Mouse (Mus musculus) ovary, adult 18-20 months (tissue): ENCODE results near the gene Dennd6a.
"Not testable (repeated sequence)": the region's sequence is repeated elsewhere in the genome, so short reads cannot be mapped to it uniquely, and the experiment has no call there.

Experiments
- DNase-seq: peaks from one replicate; pipeline ENCODE4 v3.0.0; 2022; ENCODE audit warnings: low spot score, mixed read lengths

Gene Dennd6a

GRCm38 (mm10) chr14:26643006-26643624 is 69.5 kb downstream of the Dennd6a start:
- DNase-seq: no peak

- DNase-seq: no peak
These were observed 72.5 kb downstream of the Dennd6a start for GRCm38 (mm10) chr14:26645989-26646650.

GRCm38 (mm10) chr14:26647811-26648210 is 74.2 kb downstream of the Dennd6a start:
- DNase-seq: no peak

- DNase-seq: no peak
These were observed 78.2 kb downstream of the Dennd6a start for GRCm38 (mm10) chr14:26651901-26652300.

GRCm38 (mm10) chr14:26658178-26658577 is 84.5 kb downstream of the Dennd6a start:
- DNase-seq: no peak

DNA sequence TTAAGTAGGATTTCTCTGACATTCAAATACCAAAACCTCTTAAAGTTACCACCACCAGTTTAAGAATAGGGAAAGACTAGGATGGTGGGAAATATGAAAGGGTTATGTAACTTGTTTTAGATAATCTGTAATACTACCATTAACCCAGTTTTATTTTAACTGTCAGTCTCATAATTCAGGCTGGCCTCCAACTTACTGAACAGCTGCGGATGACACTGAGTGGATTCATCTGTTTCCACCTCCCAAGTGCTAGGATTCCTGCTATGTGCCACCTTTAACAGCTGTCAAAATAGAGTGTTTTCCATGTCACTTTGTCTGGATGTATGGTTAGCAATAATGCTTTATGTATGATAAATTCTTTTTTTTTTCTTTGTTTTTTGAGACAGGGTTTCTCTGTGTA is 86.6 kb downstream of the Dennd6a start:
- no peak for DNase-seq

DNA sequence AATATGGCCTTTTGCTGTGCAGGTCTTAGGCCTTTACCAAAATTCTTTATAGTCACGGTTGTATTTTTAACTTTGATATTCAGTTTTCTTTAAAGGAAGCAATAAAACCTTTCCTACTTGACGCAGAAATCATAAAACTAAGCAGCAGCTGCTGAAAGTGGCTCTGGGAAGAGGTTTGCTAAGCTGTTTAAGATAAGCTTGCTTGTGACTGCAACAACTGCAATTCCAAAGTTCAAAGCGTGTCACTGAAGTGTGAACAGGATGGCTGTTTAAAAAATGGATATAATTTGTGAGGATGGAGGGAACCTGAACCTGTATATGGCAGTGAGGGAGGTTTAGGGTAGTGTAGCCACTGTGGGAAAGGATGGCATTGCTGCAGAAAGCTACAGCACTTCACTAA is 88.4 kb downstream of the Dennd6a start:
- no peak for DNase-seq

- DNase-seq: no peak
These were observed 88.8 kb downstream of the Dennd6a start for GRCm38 (mm10) chr14:26662488-26662887.

DNA sequence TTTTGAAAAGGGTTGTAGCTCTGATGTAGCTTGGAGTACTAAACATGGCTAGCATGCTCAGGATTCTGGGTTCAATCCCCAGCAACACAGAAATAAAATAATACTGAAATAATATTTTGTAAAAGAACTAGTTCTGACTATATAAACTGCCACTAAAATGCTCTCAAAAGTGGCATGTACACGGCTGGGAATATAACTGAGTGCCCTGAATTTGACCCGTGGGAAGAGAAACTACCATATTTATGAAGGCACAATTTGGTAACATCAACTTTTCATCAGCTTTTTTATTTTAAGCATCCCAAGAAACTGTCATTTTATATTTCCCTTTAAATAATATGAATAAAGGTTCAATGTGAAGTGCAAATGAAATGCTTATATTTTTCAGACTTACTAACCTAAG is 90.2 kb downstream of the Dennd6a start:
- DNase-seq: no peak

DNA sequence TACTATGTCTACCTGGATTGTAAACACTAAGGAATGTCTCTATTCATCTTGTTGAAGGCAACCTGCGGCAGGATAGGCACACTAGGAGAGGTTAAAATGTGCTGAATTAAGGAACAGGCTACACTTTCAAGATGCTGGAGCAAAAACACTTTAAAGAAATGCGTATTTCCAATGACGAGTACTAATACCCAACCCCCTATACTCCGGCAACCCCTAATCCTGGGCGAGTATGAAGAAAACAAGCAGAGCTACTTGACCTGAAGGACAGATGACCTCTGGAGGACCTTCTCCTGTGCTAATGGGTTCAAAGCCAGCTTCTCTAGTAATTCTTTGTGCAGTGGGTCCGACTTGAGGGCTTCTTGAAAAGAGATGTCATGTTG is 94.3 kb downstream of the Dennd6a start:
- DNase-seq: no peak

DNA sequence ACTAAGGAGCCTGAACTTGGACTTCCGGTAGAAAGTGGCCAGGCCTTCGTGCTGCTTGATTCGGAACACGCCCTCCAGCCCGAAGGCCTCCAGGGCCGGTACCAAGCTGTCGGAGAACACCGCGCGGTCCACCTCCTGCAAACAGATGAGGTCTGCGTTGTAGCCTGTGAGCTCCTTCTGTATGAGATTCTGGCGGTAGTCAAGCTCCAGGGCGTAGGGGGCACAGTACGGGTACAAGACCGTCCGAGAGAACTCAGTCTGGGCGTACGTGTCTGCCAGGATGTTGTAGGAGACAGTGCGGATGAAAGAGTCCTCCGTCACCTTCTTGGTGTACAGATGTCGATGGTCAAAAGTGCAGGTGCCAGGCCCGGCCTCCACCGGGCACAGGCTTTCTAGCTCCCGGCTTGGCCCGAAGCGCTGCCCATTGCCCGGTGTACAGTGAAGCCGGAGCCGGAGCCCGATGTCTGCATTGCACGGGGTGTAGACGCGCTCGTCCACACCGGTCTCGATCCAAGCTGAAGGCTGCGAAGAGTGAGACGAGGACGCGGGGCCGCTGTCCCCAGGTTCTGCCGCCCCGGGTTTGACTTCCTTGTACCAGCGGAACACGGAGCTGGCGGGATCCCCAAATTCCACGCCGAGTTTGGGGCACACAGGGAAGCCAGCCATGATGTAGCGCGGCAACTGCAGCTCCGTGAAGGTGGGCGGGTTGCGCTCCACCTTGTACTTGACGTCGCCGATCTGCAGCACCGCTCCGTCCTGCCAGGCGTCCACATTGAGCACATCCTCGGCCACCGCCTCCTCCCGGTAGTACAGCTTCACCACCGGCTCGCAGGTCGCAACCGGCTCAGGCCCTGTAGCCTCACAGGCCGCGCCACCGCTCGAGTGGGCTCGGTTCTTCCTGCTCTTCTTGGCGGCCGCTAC is 95.0 kb downstream of the Dennd6a start:
- DNase-seq: peak; percentile 9

DNA sequence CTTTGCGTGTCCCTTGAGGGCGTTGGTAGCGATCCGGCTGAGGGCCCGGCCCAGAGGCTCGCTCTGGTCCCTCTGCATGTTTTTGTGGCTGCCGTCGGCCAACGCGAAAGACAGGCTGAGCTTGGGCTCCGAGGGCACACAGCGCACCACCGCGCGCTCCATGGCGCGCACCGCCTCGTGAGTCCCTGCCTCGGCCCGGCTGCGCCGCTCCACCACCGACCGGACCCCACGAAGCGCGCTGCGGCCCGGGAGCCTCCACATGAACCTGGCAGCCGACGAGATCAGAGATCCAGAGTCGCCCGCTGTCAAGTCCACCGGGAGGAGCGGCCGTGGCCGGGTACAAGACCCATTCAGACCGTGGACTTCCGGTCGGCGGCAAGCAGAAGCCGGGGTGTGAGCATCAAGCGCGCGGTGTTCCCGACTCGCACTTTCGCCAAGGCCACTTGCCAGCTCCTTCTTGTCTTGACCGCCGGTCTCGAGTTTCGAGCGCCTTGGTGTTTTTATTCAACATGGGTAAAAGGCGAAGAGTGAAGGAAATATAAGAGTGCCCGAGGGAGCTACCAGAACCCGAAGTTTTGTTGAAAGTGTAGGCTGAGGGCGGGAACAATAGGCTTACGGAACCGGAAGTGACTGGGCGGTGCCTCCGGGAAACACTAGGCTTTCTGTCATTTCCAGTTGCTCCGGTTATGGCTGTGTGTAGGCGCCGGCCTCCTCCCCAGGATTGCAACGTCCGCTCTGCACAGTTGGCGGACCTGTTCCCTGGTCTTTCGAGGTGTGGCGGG is 95.8 kb downstream of the Dennd6a start, which contains the start of gene Pde12:
Gene Pde12 (minus strand): TSS at position 592 of the 782 bp plus-strand sequence.
- DNase-seq: peak; percentile 70

DNA sequence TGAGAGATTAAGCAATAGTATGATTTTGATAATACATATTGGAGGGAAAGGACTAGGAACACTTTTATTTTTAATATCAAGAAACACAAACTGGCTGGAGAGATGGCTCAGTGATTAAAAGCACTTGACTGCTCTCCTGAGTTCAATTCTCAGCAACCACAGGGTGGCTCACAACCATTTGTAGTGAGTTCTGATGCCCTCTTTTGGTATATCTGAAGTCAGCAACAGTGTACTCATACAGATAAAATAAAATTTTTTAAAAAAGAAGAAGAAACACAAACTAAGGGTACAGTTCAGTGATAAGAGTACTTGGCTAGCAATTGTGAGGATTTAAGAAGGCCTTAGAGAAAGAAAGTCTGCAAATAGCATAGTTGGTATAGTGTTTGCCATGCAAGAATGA is 97.3 kb downstream of the Dennd6a start:
- DNase-seq: no peak

- not testable (repeated sequence) for DNase-seq
These were observed 98.4 kb downstream of the Dennd6a start for GRCm38 (mm10) chr14:26671870-26672615.

GRCm38 (mm10) chr14:26674476-26675169 is 101.0 kb downstream of the Dennd6a start:
- DNase-seq: not testable (repeated sequence)

- no peak for DNase-seq
These were observed 101.7 kb downstream of the Dennd6a start for GRCm38 (mm10) chr14:26675371-26675770.

GRCm38 (mm10) chr14:26675791-26676190 is 102.1 kb downstream of the Dennd6a start:
- DNase-seq: no peak
